Mouse (Mus musculus) lung, postnatal 0 days (tissue): Measurements from ENCODE around the gene Ifi205. TPM values are rescaled to one million over a fixed set of nuclear protein-coding genes. Genes with fewer than 3 reads are reported as not detected.
"Not testable (repeated sequence)": the region's sequence is repeated elsewhere in the genome, so short reads cannot be mapped to it uniquely, and the experiment has no call there.

Source experiments
- ATAC-seq: fragments of 200-750 bp; cut with Nextera tagmentation; 2 replicates; pipeline ENCODE4 v1.8.0; 2017; ENCODE audit warnings: moderate library complexity
- DNase-seq: peaks from one replicate; pipeline ENCODE4 v3.0.0-alpha.2; 2016; ENCODE audit warnings: low spot score
- H3K27ac ChIP-seq: fragments of 300-500 bp; sonication (generic); 2 replicates; pipeline ENCODE4 v1.5.1; 2014; ENCODE audit warnings: antibody characterized with exemption, mild to moderate bottlenecking, low read length, mixed read lengths
- H3K27me3 ChIP-seq: fragments of 300-500 bp; sonication (generic); replicated peaks from 2 replicates; pipeline ENCODE4 v1.6.1; 2014; ENCODE audit warnings: low read length, mixed read lengths; ENCODE audit not compliant: insufficient read depth
- H3K36me3 ChIP-seq: fragments of 300-500 bp; sonication (generic); 2 replicates; pipeline ENCODE4 v1.6.1; 2014; ENCODE audit warnings: low read length, mixed read lengths; ENCODE audit not compliant: insufficient read depth
- H3K4me1 ChIP-seq: fragments of 300-500 bp; sonication (generic); 2 replicates; pipeline ENCODE4 v1.6.1; 2014; ENCODE audit warnings: antibody characterized with exemption, low read depth, low read length, mixed read lengths; ENCODE audit not compliant: insufficient read depth
- H3K4me2 ChIP-seq: fragments of 300-500 bp; sonication (generic); replicated peaks from 2 replicates; pipeline ENCODE4 v1.6.1; 2014; ENCODE audit warnings: low read depth, mild to moderate bottlenecking, low read length, moderate library complexity, mixed read lengths
- H3K4me3 ChIP-seq: fragments of 300-500 bp; sonication (generic); 2 replicates; pipeline ENCODE4 v1.5.1; 2014; ENCODE audit warnings: low read depth, low read length
- H3K9ac ChIP-seq: fragments of 300-500 bp; sonication (generic); replicated peaks from 2 replicates; pipeline ENCODE4 v1.6.1; 2014; ENCODE audit warnings: low read depth, mild to moderate bottlenecking
- H3K9me3 ChIP-seq: fragments of 300-500 bp; sonication (generic); 2 replicates; pipeline ENCODE4 v1.6.1; 2016; ENCODE audit warnings: low read length, mixed read lengths
- CTCF ChIP-seq: IDR thresholded peaks from 2 replicates; pipeline ENCODE4 v1.5.1; 2016; ENCODE audit warnings: antibody characterized with exemption, mild to moderate bottlenecking
- EP300 ChIP-seq: IDR thresholded peaks from 2 replicates; pipeline ENCODE4 v1.6.1; 2016; ENCODE audit warnings: antibody characterized with exemption, mild to moderate bottlenecking, control low read depth
- WGBS: fragments of 180-500 bp; shearing (Covaris S2); extraction: QIAGEN DNeasy Blood & Tissue Kit; methylation state at CpG from one replicate; pipeline ENCODE4 v1.1.7; 2014; 5-methylcytosine and 5-hydroxymethylcytosine counted together
- polyA plus RNA-seq: library from polyadenylated mRNA; unstranded; fragments of >200 nt; fragmentation: Nextera tagmentation; extraction: Ambion mirVana; gene quantifications from 2 replicates; pipeline ENCODE4 v1.2.1, GENCODE M21; 2015

The Ifi205 gene
- polyA plus RNA-seq, 1 experiment from 2014 or later, result 0.37 TPM

- H3K9ac ChIP-seq, result no peak within 1 kb of the TSS
- peak; percentile 89 for DNase-seq
- no peaks in the 10 kb centered on the region for H3K27me3 ChIP-seq
- 0 out of 2 replicates have a peak, but pooled peaks have one; percentile 52 for TF ChIP-seq EP300
- TF ChIP-seq CTCF, result no peak
- H3K4me2 ChIP-seq, result no peak within 1 kb of the TSS
- 56% methylated on average over 7 of the region's 7 CpGs for WGBS
- H3K9me3 ChIP-seq, result no peaks in the 10 kb centered on the region
- no peak within 1 kb of the TSS for H3K4me3 ChIP-seq
- ATAC-seq, result peak; percentile 66
- no peak within 1 kb of the TSS for H3K27ac ChIP-seq
- H3K4me1 ChIP-seq, result no peaks in the 10 kb centered on the region
- H3K36me3 ChIP-seq, result no peaks in the 10 kb centered on the region
Measured at GRCm38 (mm10) chr1:174040523-174041177, 9.0 kb upstream of the Ifi205 start, which contains the start of gene Olfr433. Olfr433 (plus strand) TSS chr1:174040705.

- Histone ChIP-seq H3K27ac (no peak overlapping the region), H3K4me2 (no peak overlapping the region), H3K27me3 (no peaks in the 10 kb centered on the region), H3K9ac (no peak overlapping the region), H3K4me3 (no peak overlapping the region), H3K36me3 (no peaks in the 10 kb centered on the region), H3K4me1 (no peaks in the 10 kb centered on the region), H3K9me3 (no peaks in the 10 kb centered on the region)
- peak; percentile 16; the same call in 1 of the 2 replicates for ATAC-seq
- TF ChIP-seq EP300 (no peak), CTCF (no peak)
- DNase-seq, result peak; percentile 61
- WGBS, result 58% methylated on average over 3 of the region's 3 CpGs
Measured at GRCm38 (mm10) chr1:174038480-174038879, 6.9 kb upstream of the Ifi205 start.

- Histone ChIP-seq H3K4me1 (no peaks in the 10 kb centered on the region), H3K4me2 (no peak overlapping the region), H3K9ac (no peak overlapping the region), H3K36me3 (no peaks in the 10 kb centered on the region), H3K4me3 (no peak overlapping the region), H3K27ac (no peak overlapping the region), H3K27me3 (no peaks in the 10 kb centered on the region), H3K9me3 (no peaks in the 10 kb centered on the region)
- TF ChIP-seq CTCF (no peak), EP300 (no peak)
- DNase-seq, result no peak
- no peak for ATAC-seq
- 66% methylated on average over 4 of the region's 4 CpGs for WGBS
Measured at GRCm38 (mm10) chr1:174035841-174036240, 4.2 kb upstream of the Ifi205 start.

GRCm38 (mm10) chr1:174007050-174007449, 24.6 kb downstream of the Ifi205 start:
- H3K4me2 ChIP-seq, H3K27ac ChIP-seq, H3K9ac ChIP-seq, H3K4me3 ChIP-seq, DNase-seq, H3K4me1 ChIP-seq, H3K9me3 ChIP-seq, ATAC-seq, H3K27me3 ChIP-seq, H3K36me3 ChIP-seq: not testable (repeated sequence)

DNA sequence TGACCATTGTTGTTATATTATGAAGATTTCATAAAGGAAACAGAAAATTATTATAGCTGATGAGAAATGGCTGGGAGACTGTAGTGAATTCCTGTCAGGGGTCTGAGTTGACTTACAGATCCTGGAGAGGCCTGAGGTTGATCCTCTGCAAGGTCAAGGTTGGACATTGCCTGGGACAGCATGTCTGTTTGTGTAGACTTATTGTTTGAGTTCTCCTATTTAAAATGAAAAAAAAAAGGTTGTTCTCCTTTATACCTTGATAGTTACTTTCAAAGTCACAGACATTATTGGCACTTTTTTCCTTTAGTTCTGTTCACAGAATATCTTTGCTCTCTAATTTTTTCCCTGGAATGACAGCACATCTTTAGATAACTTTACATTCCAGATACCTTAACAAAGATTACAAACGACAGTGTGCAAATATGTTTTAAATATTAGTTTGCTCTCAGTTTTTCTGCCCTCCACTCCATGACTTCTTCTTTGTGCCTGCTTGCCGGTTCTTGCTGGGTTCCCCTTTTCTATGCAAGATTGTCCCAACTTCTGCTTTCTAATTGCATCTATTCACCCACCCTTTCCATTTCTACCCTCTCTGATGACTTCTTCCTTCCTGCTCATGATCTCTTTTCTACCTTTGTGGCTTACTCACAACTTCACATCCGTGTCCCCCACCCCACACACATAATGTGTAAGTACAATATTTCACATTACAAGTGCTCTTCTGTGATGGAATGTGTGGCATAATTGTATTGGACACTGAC, 27.1 kb downstream of the Ifi205 start:
- not testable (repeated sequence) for H3K27ac ChIP-seq, ATAC-seq, DNase-seq, H3K4me1 ChIP-seq, H3K4me2 ChIP-seq, H3K9me3 ChIP-seq, H3K27me3 ChIP-seq, H3K36me3 ChIP-seq, H3K9ac ChIP-seq, H3K4me3 ChIP-seq
- 39% methylated on average over 1 of the region's 3 CpGs for WGBS

- 83% methylated on average over 4 of the region's 4 CpGs for WGBS
- no peaks in the 10 kb centered on the region for H3K9me3 ChIP-seq
Measured at GRCm38 (mm10) chr1:173995003-173995402, 36.6 kb downstream of the Ifi205 start.

GRCm38 (mm10) chr1:173982694-173983305, 48.8 kb downstream of the Ifi205 start, which contains the start of gene Ifi202b:
Ifi202b (minus strand) TSS chr1:173982744.
- H3K9me3 ChIP-seq, H3K4me2 ChIP-seq, ATAC-seq, DNase-seq, H3K4me3 ChIP-seq, H3K27me3 ChIP-seq, H3K4me1 ChIP-seq, H3K36me3 ChIP-seq, H3K9ac ChIP-seq, H3K27ac ChIP-seq: not testable (repeated sequence)
- WGBS, result 72% methylated on average over 6 of the region's 6 CpGs

More at GRCm38 (mm10) chr1:173995003-173995402, 36.6 kb downstream of the Ifi205 start:
- H3K4me2 ChIP-seq, result no peak overlapping the region
- no peak overlapping the region for H3K9ac ChIP-seq
- no peaks in the 10 kb centered on the region for H3K27me3 ChIP-seq
- no peak overlapping the region for H3K4me3 ChIP-seq
- H3K27ac ChIP-seq, result no peak overlapping the region
- ATAC-seq, result no peak
- H3K4me1 ChIP-seq, result no peaks in the 10 kb centered on the region
- H3K36me3 ChIP-seq, result no peaks in the 10 kb centered on the region
- DNase-seq, result no peak
- TF ChIP-seq CTCF (no peak), EP300 (no peak)

GRCm38 (mm10) chr1:173981038-173981437, 50.6 kb downstream of the Ifi205 start:
- WGBS, result 8% methylated on average over 3 of the region's 3 CpGs
- not testable (repeated sequence) for ATAC-seq, H3K4me3 ChIP-seq, H3K4me2 ChIP-seq, H3K27me3 ChIP-seq, DNase-seq, H3K36me3 ChIP-seq, H3K27ac ChIP-seq, H3K9me3 ChIP-seq, H3K4me1 ChIP-seq, H3K9ac ChIP-seq
